Mouse (Mus musculus): ENCODE results near the gene Iscu. TPM values are rescaled to one million over a fixed set of nuclear protein-coding genes. Genes with fewer than 3 reads are reported as not detected.

Gene Iscu
- polyA plus RNA-seq, 1 experiment from 2014 or later, result 166 TPM

- Histone ChIP-seq H3K9me3 (ENCODE audit: control insufficient read depth, low read length) (no peaks in the 10 kb centered on the region), H3K4me1 (replicated peaks; ENCODE audit: control insufficient read depth, insufficient read depth) (no peaks in the 10 kb centered on the region), H3K36me3 (ENCODE audit: control insufficient read depth, insufficient read depth, low read length) (no peaks in the 10 kb centered on the region), H3K9ac (ENCODE audit: low read length) (no peak overlapping the region), H3K27me3 (ENCODE audit: control insufficient read depth, insufficient read depth, low read length) (no peaks in the 10 kb centered on the region), H3K4me3 (ENCODE audit: low read depth, low read length) (no peak overlapping the region), H3K27ac (replicated peaks) (no peak overlapping the region), H3K4me2 (replicated peaks; ENCODE audit: low read depth) (no peak overlapping the region)
- DNase-seq (ENCODE audit: low spot score) (no peak), ATAC-seq (ENCODE audit: low FRiP score, low TSS enrichment) (no peak)
- TF ChIP-seq EP300 (optimal IDR thresholded peaks at IDR 0.05) (no peak), CTCF (IDR thresholded peaks at IDR 0.05; ENCODE audit: low read depth) (no peak)
- 65% methylated on average over 14 of the region's 14 CpGs for WGBS
Observed at GRCm38 (mm10) chr5:113818572-113818971, 46.0 kb downstream of the Iscu start.

- TF ChIP-seq EP300 (optimal IDR thresholded peaks at IDR 0.05), result no peak
- TF ChIP-seq CTCF (IDR thresholded peaks at IDR 0.05; ENCODE audit: low read depth), result no peak
- Histone ChIP-seq H3K9ac (ENCODE audit: low read length) (no peak overlapping the region), H3K4me1 (replicated peaks; ENCODE audit: control insufficient read depth, insufficient read depth) (no peaks in the 10 kb centered on the region), H3K36me3 (ENCODE audit: control insufficient read depth, insufficient read depth, low read length) (no peaks in the 10 kb centered on the region), H3K4me3 (ENCODE audit: low read depth, low read length) (no peak overlapping the region), H3K4me2 (replicated peaks; ENCODE audit: low read depth) (no peak overlapping the region), H3K9me3 (ENCODE audit: control insufficient read depth, low read length) (no peaks in the 10 kb centered on the region), H3K27ac (replicated peaks) (no peak overlapping the region), H3K27me3 (ENCODE audit: control insufficient read depth, insufficient read depth, low read length) (no peaks in the 10 kb centered on the region)
- WGBS, result 80% methylated on average over 4 of the region's 4 CpGs
- ATAC-seq (ENCODE audit: low FRiP score, low TSS enrichment), result no peak
- DNase-seq (ENCODE audit: low spot score), result no peak
Observed at GRCm38 (mm10) chr5:113824228-113824627, 51.7 kb downstream of the Iscu start.

GRCm38 (mm10) chr5:113825558-113825957, 53.0 kb downstream of the Iscu start:
- ATAC-seq (ENCODE audit: low FRiP score, low TSS enrichment) (no peak), DNase-seq (ENCODE audit: low spot score) (no peak)
- Histone ChIP-seq H3K27ac (replicated peaks) (no peak overlapping the region), H3K9me3 (ENCODE audit: control insufficient read depth, low read length) (no peaks in the 10 kb centered on the region), H3K4me2 (replicated peaks; ENCODE audit: low read depth) (no peak overlapping the region), H3K4me3 (ENCODE audit: low read depth, low read length) (no peak overlapping the region), H3K36me3 (ENCODE audit: control insufficient read depth, insufficient read depth, low read length) (no peaks in the 10 kb centered on the region), H3K9ac (ENCODE audit: low read length) (no peak overlapping the region), H3K4me1 (replicated peaks; ENCODE audit: control insufficient read depth, insufficient read depth) (no peaks in the 10 kb centered on the region), H3K27me3 (ENCODE audit: control insufficient read depth, insufficient read depth, low read length) (no peaks in the 10 kb centered on the region)
- WGBS, result 74% methylated on average over 7 of the region's 7 CpGs
- no peak for TF ChIP-seq EP300 (optimal IDR thresholded peaks at IDR 0.05)
- no peak for TF ChIP-seq CTCF (IDR thresholded peaks at IDR 0.05; ENCODE audit: low read depth)

- no peak for ATAC-seq (ENCODE audit: low FRiP score, low TSS enrichment)
- H3K4me1 ChIP-seq (replicated peaks; ENCODE audit: control insufficient read depth, insufficient read depth), result no peaks in the 10 kb centered on the region
- no peak for TF ChIP-seq EP300 (optimal IDR thresholded peaks at IDR 0.05)
- no peak for TF ChIP-seq CTCF (IDR thresholded peaks at IDR 0.05; ENCODE audit: low read depth)
Observed at GRCm38 (mm10) chr5:113826619-113827018, 54.1 kb downstream of the Iscu start.

More at GRCm38 (mm10) chr5:113826619-113827018, 54.1 kb downstream of the Iscu start:
- Histone ChIP-seq H3K36me3 (ENCODE audit: control insufficient read depth, insufficient read depth, low read length) (no peaks in the 10 kb centered on the region), H3K9ac (ENCODE audit: low read length) (no peak overlapping the region), H3K4me3 (ENCODE audit: low read depth, low read length) (no peak overlapping the region), H3K27ac (replicated peaks) (no peak overlapping the region), H3K27me3 (ENCODE audit: control insufficient read depth, insufficient read depth, low read length) (no peaks in the 10 kb centered on the region), H3K9me3 (ENCODE audit: control insufficient read depth, low read length) (no peaks in the 10 kb centered on the region), H3K4me2 (replicated peaks; ENCODE audit: low read depth) (no peak overlapping the region)
- no peak for DNase-seq (ENCODE audit: low spot score)
- WGBS, result 69% methylated on average over 4 of the region's 4 CpGs

Other genes starting within 250 kb of the Iscu start
- 2.0 and 2.6 TPM in 2 replicates for gene Cmklr1, start 122.3 kb upstream of the Iscu start, polyA plus RNA-seq (2015; fragmentation: Nextera tagmentation; extraction: Ambion mirVana)
- not detected in 2 replicates for gene 1700069L16Rik, start 48.0 kb upstream of the Iscu start, polyA plus RNA-seq (2015; fragmentation: Nextera tagmentation; extraction: Ambion mirVana)
- gene Ficd, start 36.9 kb upstream of the Iscu start, polyA plus RNA-seq (2015; fragmentation: Nextera tagmentation; extraction: Ambion mirVana), result 5.5 and 6.0 TPM in 2 replicates
- gene Sart3, start 238 bp upstream of the Iscu start, polyA plus RNA-seq (2015; fragmentation: Nextera tagmentation; extraction: Ambion mirVana), result 10.4 and 11.2 TPM in 2 replicates
- 35.3 and 36.6 TPM in 2 replicates for gene Tmem119, start 27.8 kb downstream of the Iscu start, polyA plus RNA-seq (2015; fragmentation: Nextera tagmentation; extraction: Ambion mirVana)
- 2.0 and 2.6 TPM in 2 replicates for gene Selplg, start 59.9 kb downstream of the Iscu start, polyA plus RNA-seq (2015; fragmentation: Nextera tagmentation; extraction: Ambion mirVana)
- 91.6 and 93.6 TPM in 2 replicates for gene Coro1c, start 136.0 kb downstream of the Iscu start, polyA plus RNA-seq (2015; fragmentation: Nextera tagmentation; extraction: Ambion mirVana)
- 5.0 and 5.3 TPM in 2 replicates for gene Ssh1, start 221.1 kb downstream of the Iscu start, polyA plus RNA-seq (2015; fragmentation: Nextera tagmentation; extraction: Ambion mirVana)
- gene Dao, start 231.0 kb downstream of the Iscu start, polyA plus RNA-seq (2015; fragmentation: Nextera tagmentation; extraction: Ambion mirVana), result 0.15 and 0.24 TPM in 2 replicates

Data from stomach, postnatal 0 days (tissue).